Mouse (Mus musculus) bone marrow macrophage, adult 2 months (primary cell): ENCODE data around the gene Os9.

Experiments used
- CTCF ChIP-seq: IDR thresholded peaks from 2 replicates; pipeline ENCODE4 v1.5.1; 2012; ENCODE audit warnings: low read depth, mild to moderate bottlenecking, low read length, moderate library complexity
- POLR2A ChIP-seq: IDR thresholded peaks from 2 replicates; pipeline ENCODE4 v1.6.1; 2012; ENCODE audit warnings: mild to moderate bottlenecking, low read depth, low read length, borderline replicate concordance

DNA sequence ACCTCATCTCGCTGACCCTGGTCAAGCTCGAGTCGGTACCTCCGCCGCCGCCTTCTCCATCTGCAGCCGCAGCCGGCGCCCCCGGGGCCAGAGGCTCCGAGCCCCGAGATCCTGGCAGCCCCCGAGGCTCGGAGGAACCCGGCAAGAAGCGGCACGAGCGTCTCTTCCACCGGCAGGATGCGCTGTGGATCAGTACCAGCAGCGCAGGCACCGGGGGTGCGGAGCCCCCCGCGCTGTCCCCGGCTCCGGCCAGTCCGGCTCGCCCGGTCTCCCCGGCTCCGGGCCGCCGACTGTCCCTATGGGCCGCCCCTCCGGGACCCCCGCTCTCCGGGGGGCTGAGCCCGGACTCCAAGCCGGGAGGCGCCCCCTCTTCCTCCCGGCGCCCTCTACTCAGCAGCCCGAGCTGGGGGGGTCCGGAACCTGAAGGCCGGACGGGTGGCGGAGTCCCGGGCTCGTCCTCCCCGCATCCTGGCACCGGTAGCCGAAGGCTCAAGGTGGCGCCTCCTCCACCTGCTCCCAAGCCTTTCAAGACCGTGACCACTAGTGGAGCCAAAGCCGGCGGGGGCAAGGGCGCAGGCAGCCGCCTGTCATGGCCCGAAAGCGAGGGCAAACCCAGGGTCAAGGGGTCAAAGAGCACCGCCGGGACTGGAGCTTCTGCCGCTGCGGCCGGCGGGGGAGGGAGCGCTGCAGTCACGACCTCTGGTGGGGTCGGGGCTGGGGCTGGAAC lies 41.1 kb downstream of the Os9 start:
- no peak for TF ChIP-seq CTCF
- no peak for TF ChIP-seq POLR2A
